Mouse (Mus musculus): ENCODE results near the gene 2900026A02Rik. TPM values are rescaled to one million over a fixed set of nuclear protein-coding genes. Genes with fewer than 3 reads are reported as not detected.

The 2900026A02Rik gene
- total and polyA plus RNA-seq, 3 experiments = 18.0 to 21.4 (median 19.2) TPM

DNA sequence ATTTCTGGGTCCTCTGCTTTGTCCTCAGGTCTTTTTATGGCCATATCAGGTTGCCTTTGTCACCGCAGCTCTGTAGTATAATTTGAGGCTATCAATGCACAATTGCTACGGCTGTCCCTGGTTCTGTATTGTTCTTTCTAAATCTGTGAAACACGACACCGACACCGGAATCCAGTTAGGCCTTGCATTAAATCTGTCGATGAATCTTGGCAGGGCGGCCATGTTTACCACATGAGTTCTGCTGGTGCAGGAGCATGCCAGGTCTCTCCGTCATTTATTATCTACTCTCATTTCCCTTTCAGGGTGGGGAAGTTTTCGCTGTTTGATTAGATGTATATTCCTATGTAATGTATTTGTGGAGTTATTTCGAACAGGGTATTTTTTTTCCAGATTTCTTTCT lies 97.3 kb downstream of the 2900026A02Rik start:
- Histone ChIP-seq H3K4me3 (no peak overlapping the region), H3K27ac (no peak overlapping the region), H3K79me2 (replicated peaks; ENCODE audit: control insufficient read depth, insufficient read depth, low read length) (peaks cover 3% of the 10 kb centered on the region; the same call in 1 of the 2 replicates), H3K4me1 (ENCODE audit: control insufficient read depth, insufficient read depth, low read length) (peaks cover 23% of the 10 kb centered on the region), H3K9ac (ENCODE audit: low read depth, low read length) (no peak overlapping the region), H3K27me3 (ENCODE audit: control insufficient read depth, insufficient read depth, low read length) (no peaks in the 10 kb centered on the region), H3K36me3 (ENCODE audit: control insufficient read depth, insufficient read depth, low read length) (peaks cover 3% of the 10 kb centered on the region; the same call in 1 of the 2 replicates)
- no peak for DNase-seq
- WGBS = 53% methylated on average over 10 of the region's 10 CpGs
- intact Hi-C loops (cut with DNase I) = no loop called here
- TF ChIP-seq EP300 (IDR thresholded peaks at IDR 0.05; ENCODE audit: insufficient read depth, low read depth, low read length) (no peak), CTCF (IDR thresholded peaks at IDR 0.05) (no peak), POLR2A (IDR thresholded peaks at IDR 0.05; ENCODE audit: insufficient read depth, low read depth, low read length) (no peak)

DNA sequence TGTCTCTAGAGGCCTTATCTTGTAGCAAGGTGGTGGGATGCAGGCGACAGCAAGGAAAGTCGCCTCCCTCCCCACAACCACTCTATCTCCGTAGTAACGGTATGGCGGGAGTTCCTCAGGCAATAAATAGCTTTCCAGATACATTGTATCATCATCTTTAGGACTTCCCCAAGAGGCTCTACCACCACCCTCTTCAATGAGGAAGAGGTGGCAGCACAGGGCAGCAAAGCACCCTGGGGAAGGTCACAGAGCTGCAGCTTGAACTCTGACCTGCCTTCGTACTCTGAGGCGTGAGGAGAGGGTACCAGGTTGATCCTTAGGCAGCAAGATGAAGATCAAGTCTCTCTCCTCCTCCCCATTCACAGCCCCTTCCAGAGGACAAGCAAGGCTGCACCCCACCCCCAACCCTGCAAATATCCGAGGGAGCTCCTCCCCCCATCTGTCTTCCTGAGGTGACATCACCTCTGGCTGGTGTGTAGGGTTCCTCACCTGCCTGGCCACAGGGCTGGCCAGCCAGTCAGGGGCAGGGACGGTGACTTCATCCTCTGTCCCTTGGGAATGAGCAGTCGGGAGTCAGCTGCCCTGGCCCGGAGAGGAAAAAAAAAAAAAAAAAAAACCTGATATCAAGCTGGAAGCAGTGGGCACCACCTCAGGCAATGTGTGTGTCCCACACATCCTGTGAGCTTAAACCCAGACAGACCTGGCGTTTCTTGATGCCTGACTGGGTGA lies 98.5 kb downstream of the 2900026A02Rik start:
- Histone ChIP-seq H3K4me1 (ENCODE audit: control insufficient read depth, insufficient read depth, low read length) (peaks cover 21% of the 10 kb centered on the region), H3K27me3 (ENCODE audit: control insufficient read depth, insufficient read depth, low read length) (no peaks in the 10 kb centered on the region), H3K27ac (peak overlapping the region; percentile 28), H3K36me3 (ENCODE audit: control insufficient read depth, insufficient read depth, low read length) (peaks cover 3% of the 10 kb centered on the region; the same call in 1 of the 2 replicates), H3K9ac (ENCODE audit: low read depth, low read length) (no peak overlapping the region; the same call in 1 of the 2 replicates), H3K79me2 (replicated peaks; ENCODE audit: control insufficient read depth, insufficient read depth, low read length) (peaks cover 4% of the 10 kb centered on the region; the same call in 1 of the 2 replicates), H3K4me3 (no peak overlapping the region)
- peak in 1 of 2 experiments; percentile 36 for DNase-seq
- WGBS = 34% methylated on average over 12 of the region's 12 CpGs
- TF ChIP-seq CTCF (IDR thresholded peaks at IDR 0.05) (no peak), POLR2A (IDR thresholded peaks at IDR 0.05; ENCODE audit: insufficient read depth, low read depth, low read length) (no peak), EP300 (IDR thresholded peaks at IDR 0.05; ENCODE audit: insufficient read depth, low read depth, low read length) (no peak)
- intact Hi-C loops (cut with DNase I) = no loop called here

DNA sequence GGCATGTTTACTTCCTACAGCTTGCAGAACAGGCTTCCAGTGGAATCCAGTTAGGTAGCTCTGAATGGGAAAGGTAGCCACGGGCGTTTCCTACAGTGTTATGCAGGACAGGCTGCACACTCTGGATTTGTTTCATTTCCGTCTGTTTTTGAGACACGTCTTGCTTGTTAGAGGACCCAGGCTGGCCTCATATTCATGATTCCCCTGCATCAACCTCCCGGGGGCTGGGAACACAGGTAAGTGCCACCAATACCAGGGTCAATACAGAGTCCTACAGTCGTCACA lies 99.5 kb downstream of the 2900026A02Rik start:
- H3K27ac ChIP-seq = no peak overlapping the region
- H3K4me3 ChIP-seq = no peak overlapping the region
- intact Hi-C loops (cut with DNase I) = no loop called here
- 76% methylated on average over 6 of the region's 6 CpGs for WGBS
- peaks cover 20% of the 10 kb centered on the region for H3K4me1 ChIP-seq (ENCODE audit: control insufficient read depth, insufficient read depth, low read length)
- DNase-seq = no peak
- H3K9ac ChIP-seq (ENCODE audit: low read depth, low read length) = no peak overlapping the region
- no peak for TF ChIP-seq CTCF (IDR thresholded peaks at IDR 0.05)
- TF ChIP-seq POLR2A (IDR thresholded peaks at IDR 0.05; ENCODE audit: insufficient read depth, low read depth, low read length) = no peak
- TF ChIP-seq EP300 (IDR thresholded peaks at IDR 0.05; ENCODE audit: insufficient read depth, low read depth, low read length) = no peak
- H3K79me2 ChIP-seq (replicated peaks; ENCODE audit: control insufficient read depth, insufficient read depth, low read length) = peaks cover 4% of the 10 kb centered on the region; the same call in 1 of the 2 replicates
- peaks cover 3% of the 10 kb centered on the region; the same call in 1 of the 2 replicates for H3K36me3 ChIP-seq (ENCODE audit: control insufficient read depth, insufficient read depth, low read length)
- no peaks in the 10 kb centered on the region for H3K27me3 ChIP-seq (ENCODE audit: control insufficient read depth, insufficient read depth, low read length)

DNA sequence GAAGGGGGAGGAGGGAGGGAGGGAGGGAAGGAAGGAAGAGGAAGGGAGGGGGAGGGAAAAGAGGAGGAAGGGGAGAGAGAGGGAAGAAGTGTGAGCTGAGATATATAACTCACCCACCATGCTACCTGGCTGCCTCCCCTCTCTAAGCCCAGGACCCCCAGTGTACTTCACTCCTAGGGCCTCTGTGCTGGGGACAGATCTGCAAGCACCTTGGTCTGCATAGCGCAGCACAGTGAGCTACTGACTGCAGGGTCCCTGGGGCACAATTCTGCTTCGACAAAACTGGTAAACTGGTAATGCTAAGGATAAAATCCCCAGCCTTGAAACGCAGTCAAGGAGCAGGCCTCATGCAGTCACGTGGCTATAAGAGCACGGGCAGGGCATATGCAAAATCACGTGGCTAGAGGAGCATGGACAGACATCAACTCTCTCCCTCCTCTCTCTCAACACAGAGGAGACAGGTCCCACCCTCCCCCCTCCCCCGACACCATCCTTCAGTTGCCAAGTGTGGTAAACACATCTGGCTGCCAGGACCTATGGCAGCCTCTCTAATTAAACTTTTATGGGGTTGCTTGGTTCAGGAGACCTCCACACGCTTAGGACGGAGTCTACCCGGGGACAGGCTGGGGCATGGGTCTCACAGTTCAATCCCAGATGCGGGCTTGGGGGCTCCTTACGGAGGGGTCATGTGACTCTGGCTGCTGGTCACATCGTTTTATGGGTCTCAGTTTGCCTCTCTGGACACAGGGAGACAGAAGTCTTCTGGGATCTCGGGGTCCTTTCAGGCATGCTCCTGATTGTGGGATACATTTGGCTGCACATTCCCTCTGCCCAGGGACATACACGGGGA lies 100.1 kb downstream of the 2900026A02Rik start:
- no peak overlapping the region for H3K4me3 ChIP-seq
- intact Hi-C loops (cut with DNase I) = no loop called here
- peaks cover 4% of the 10 kb centered on the region; the same call in 1 of the 2 replicates for H3K79me2 ChIP-seq (replicated peaks; ENCODE audit: control insufficient read depth, insufficient read depth, low read length)
- H3K27ac ChIP-seq = no peak overlapping the region
- no peak for DNase-seq
- no peaks in the 10 kb centered on the region for H3K27me3 ChIP-seq (ENCODE audit: control insufficient read depth, insufficient read depth, low read length)
- WGBS = 53% methylated on average over 15 of the region's 15 CpGs
- peaks cover 20% of the 10 kb centered on the region for H3K4me1 ChIP-seq (ENCODE audit: control insufficient read depth, insufficient read depth, low read length)
- H3K36me3 ChIP-seq (ENCODE audit: control insufficient read depth, insufficient read depth, low read length) = peaks cover 3% of the 10 kb centered on the region; the same call in 1 of the 2 replicates
- H3K9ac ChIP-seq (ENCODE audit: low read depth, low read length) = no peak overlapping the region
- TF ChIP-seq EP300 (IDR thresholded peaks at IDR 0.05; ENCODE audit: insufficient read depth, low read depth, low read length) = no peak
- no peak for TF ChIP-seq CTCF (IDR thresholded peaks at IDR 0.05)

DNA sequence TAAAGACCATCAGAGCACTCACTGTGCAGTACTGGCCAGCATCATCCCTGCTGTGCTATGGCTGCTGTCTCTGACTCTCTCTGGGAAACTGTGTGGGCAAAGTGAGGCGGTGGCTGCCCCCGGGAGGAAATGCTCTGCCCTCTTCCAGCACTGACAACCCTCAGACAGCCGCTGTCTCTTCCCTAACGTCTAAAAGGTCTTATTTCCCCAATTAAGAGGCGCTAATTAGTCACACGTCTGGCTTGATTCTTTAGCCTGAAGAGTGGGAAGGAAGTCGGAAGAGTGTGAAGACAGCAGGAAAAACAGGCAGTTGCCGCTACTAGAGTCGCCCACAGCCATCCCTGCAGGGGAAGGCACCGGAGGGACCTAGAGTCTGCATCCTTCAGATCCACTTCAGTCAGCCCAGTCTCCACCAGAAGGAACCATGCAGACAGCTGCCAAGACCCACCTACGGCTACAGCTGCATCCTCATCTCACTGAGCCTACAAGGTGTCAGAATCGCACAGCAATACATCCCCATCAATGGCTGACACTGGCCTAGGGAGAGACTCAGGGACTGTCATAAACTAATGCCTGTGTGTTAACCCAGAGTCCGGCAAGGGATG lies 101.1 kb downstream of the 2900026A02Rik start:
- Histone ChIP-seq H3K36me3 (ENCODE audit: control insufficient read depth, insufficient read depth, low read length) (peaks cover 3% of the 10 kb centered on the region; the same call in 1 of the 2 replicates), H3K79me2 (replicated peaks; ENCODE audit: control insufficient read depth, insufficient read depth, low read length) (peaks cover 4% of the 10 kb centered on the region; the same call in 1 of the 2 replicates), H3K4me1 (ENCODE audit: control insufficient read depth, insufficient read depth, low read length) (peaks cover 20% of the 10 kb centered on the region), H3K9ac (ENCODE audit: low read depth, low read length) (no peak overlapping the region), H3K4me3 (no peak overlapping the region), H3K27me3 (ENCODE audit: control insufficient read depth, insufficient read depth, low read length) (no peaks in the 10 kb centered on the region), H3K27ac (no peak overlapping the region)
- TF ChIP-seq POLR2A (IDR thresholded peaks at IDR 0.05; ENCODE audit: insufficient read depth, low read depth, low read length) (no peak), CTCF (IDR thresholded peaks at IDR 0.05) (no peak), EP300 (IDR thresholded peaks at IDR 0.05; ENCODE audit: insufficient read depth, low read depth, low read length) (no peak)
- no peak for DNase-seq
- 40% methylated on average over 13 of the region's 13 CpGs for WGBS
- intact Hi-C loops (cut with DNase I) = no loop called here

Data from heart, adult 2 months (tissue).